Mouse (Mus musculus) ES-E14 (cell line): ENCODE results near the gene Serpine1. TPM values are rescaled to one million over a fixed set of nuclear protein-coding genes. Genes with fewer than 3 reads are reported as not detected.
A peak's percentile ranks its signal among the peaks of the same experiment; 100 is the strongest.
"Not testable (repeated sequence)": the region's sequence is repeated elsewhere in the genome, so short reads cannot be mapped to it uniquely, and the experiment has no call there.

Source experiments
- DNase-seq: peaks from one replicate; pipeline ENCODE4 v3.0.0-alpha.2; 2013; ENCODE audit warnings: low read depth, low spot score
- H3K27ac ChIP-seq: 2 replicates; pipeline ENCODE4 v1.5.1; 2012; ENCODE audit warnings: low read depth, mild to moderate bottlenecking, low read length, moderate library complexity, mixed read lengths; ENCODE audit not compliant: poor library complexity, insufficient read depth, severe bottlenecking
- H3K36me3 ChIP-seq: 2 replicates; pipeline ENCODE4 v1.6.1; 2012; ENCODE audit warnings: mild to moderate bottlenecking, low read length, moderate library complexity, mixed read lengths; ENCODE audit not compliant: control insufficient read depth, poor library complexity, insufficient read depth, severe bottlenecking
- H3K4me1 ChIP-seq, 2 experiments: fragments of 150-350 bp in 1 of 2; sonication (generic) in 1 of 2; 2 replicates each; pipeline ENCODE4 v1.6.1; 2012; ENCODE audit warnings: low read length in 2 of 2, mild to moderate bottlenecking in 1 of 2, mixed read lengths in 1 of 2; ENCODE audit not compliant: control insufficient read depth in 2 of 2, insufficient read depth in 2 of 2, poor library complexity in 1 of 2
- H3K4me3 ChIP-seq, 2 experiments: fragments of 150-350 bp in 1 of 2; sonication (generic) in 1 of 2; 2 replicates each; pipeline ENCODE4 v1.5.1; 2012; ENCODE audit warnings: low read length in 2 of 2, low read depth in 1 of 2, mild to moderate bottlenecking in 1 of 2, mixed read lengths in 1 of 2; ENCODE audit not compliant: insufficient read depth in 1 of 2, poor library complexity in 1 of 2, severe bottlenecking in 1 of 2
- H3K9ac ChIP-seq: 2 replicates; pipeline ENCODE4 v1.6.1; 2012; ENCODE audit warnings: low read depth, mild to moderate bottlenecking, low read length, mixed read lengths; ENCODE audit not compliant: poor library complexity, insufficient read depth, severe bottlenecking
- H3K9me3 ChIP-seq: fragments of 150-350 bp; sonication (generic); 2 replicates; pipeline ENCODE4 v1.6.1; 2012; ENCODE audit warnings: low read depth, mild to moderate bottlenecking, low read length; ENCODE audit not compliant: control insufficient read depth, insufficient read depth
- CHD2 ChIP-seq: IDR thresholded peaks from 2 replicates; pipeline ENCODE4 v1.6.1; 2014; ENCODE audit warnings: mild to moderate bottlenecking, low read depth, low read length, inconsistent platforms
- HCFC1 ChIP-seq: IDR thresholded peaks from 2 replicates; pipeline ENCODE4 v1.6.1; 2012; ENCODE audit warnings: low read length, inconsistent platforms, borderline replicate concordance; ENCODE audit not compliant: insufficient read depth
- MAFK ChIP-seq: IDR thresholded peaks from 2 replicates; pipeline ENCODE4 v1.6.1; 2014; ENCODE audit warnings: mild to moderate bottlenecking, low read depth, low read length, inconsistent platforms; ENCODE audit not compliant: insufficient read depth
- ZC3H11A ChIP-seq: IDR thresholded peaks from 2 replicates; pipeline ENCODE4 v1.6.1; 2012; ENCODE audit warnings: low read depth, mild to moderate bottlenecking, inconsistent platforms, low read length, borderline replicate concordance
- ZNF384 ChIP-seq: IDR thresholded peaks from 2 replicates; pipeline ENCODE4 v1.6.1; 2012; ENCODE audit warnings: low read depth, low read length, inconsistent platforms
- in situ Hi-C, 2 experiments: fragments of 600-800 bp; cut with MboI; formaldehyde crosslinking; loops; one replicate each; pipeline ENCODE4 v1.15.1; 2025; ENCODE audit warnings: low sequenced_read_pairs in 2 of 2, inconsistent platforms in 1 of 2; ENCODE audit not compliant: unreplicated experiment in 2 of 2
- total RNA-seq: library from RNA; depleted of rRNA; stranded (reverse); fragments of 300-350 nt; gene quantifications from 2 replicates; pipeline ENCODE4 v1.2.3, GENCODE M21; 2012; rRNA removed

The Serpine1 gene
- total RNA-seq, result 91.8 and 166 TPM in 2 replicates

GRCm38 (mm10) chr5:137072079-137072960, at the start of gene Serpine1:
Gene Serpine1 (minus strand): TSS chr5:137072268.
- Histone ChIP-seq H3K4me1 (peaks cover 4 to 35% of the 10 kb centered on the region in 2 experiments; a peak in 3 of 4 replicates), H3K4me3 (peak within 1 kb of the TSS; percentile 37 to 51; a peak in 3 of 4 replicates), H3K9me3 (no peaks in the 10 kb centered on the region), H3K9ac (peak within 1 kb of the TSS; percentile 72; the same call in 1 of the 2 replicates), H3K36me3 (0 out of 2 replicates have a peak, but pooled peaks cover 3% of the 10 kb centered on the region), H3K27ac (peak within 1 kb of the TSS; percentile 92)
- in situ Hi-C loops, result no loop called here
- DNase-seq, result peak; percentile 71
- TF ChIP-seq CHD2 (0 out of 2 replicates have a peak, but pooled peaks have one; percentile 33), ZNF384 (no peak)

DNA sequence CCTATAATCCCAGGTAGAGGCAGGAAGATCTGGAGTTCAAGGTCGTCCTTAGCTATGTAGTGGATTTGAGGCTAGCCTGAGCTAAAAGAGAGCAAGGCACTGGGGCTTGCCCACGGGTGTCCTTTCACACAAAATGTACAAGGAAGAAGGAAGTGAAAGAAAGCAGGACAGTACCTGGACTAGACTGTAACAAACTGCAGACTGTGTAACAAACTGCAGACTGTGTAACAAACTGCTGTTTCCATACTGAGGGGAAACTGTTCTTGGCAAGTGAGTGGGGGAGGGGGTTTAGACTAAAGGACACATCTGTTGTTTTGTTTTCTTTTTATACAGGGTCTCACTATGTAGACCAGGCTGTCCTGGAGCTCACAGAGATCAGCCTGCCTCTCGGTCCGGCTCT, 49.2 kb upstream of the Serpine1 start:
- in situ Hi-C loops, result no loop called here

DNA sequence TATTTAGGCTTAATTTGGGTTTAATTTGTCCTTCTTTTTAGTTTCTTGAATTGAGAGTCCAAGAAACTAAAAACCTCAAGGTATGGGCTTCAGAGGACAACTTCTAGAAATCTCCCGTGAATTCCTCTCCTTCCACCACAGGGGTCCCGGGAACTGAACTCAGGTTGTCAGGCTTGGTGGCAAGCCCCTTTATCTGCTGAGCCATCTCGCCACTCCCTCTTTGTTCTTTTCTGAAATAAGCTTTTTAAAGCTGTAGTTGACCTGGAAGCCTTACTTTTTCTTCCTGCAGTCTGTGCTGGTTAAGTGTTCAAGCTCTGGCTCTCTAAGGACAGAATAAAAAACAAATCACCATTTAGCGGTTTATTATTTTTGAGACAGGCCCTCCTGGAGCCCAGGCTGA, 46.8 kb upstream of the Serpine1 start:
- no peaks in the 10 kb centered on the region for H3K36me3 ChIP-seq
- TF ChIP-seq ZC3H11A, result no peak
- no peak for TF ChIP-seq MAFK
- TF ChIP-seq ZNF384, result no peak
- TF ChIP-seq HCFC1, result no peak
- no peak for TF ChIP-seq CHD2
- in situ Hi-C loops, result loop anchor here in 1 of 2 experiments (10.0 kb wide), 1 partner anchor 194 kb away; no protein-coding TSS in a partner anchor

More for the DNA sequence above, 49.2 kb upstream of the Serpine1 start:
- Histone ChIP-seq H3K9ac (no peak overlapping the region), H3K27ac (no peak overlapping the region), H3K4me3 (no peak overlapping the region), H3K4me1 (peaks cover 0 to 11% of the 10 kb centered on the region in 2 experiments; a peak in 2 of 4 replicates), H3K36me3 (no peaks in the 10 kb centered on the region), H3K9me3 (no peaks in the 10 kb centered on the region)
- DNase-seq, result no peak
- TF ChIP-seq HCFC1 (no peak), ZC3H11A (no peak), CHD2 (no peak), ZNF384 (no peak), MAFK (no peak)

GRCm38 (mm10) chr5:137117994-137118393, 45.9 kb upstream of the Serpine1 start:
- peaks cover 0 to 20% of the 10 kb centered on the region in 2 experiments; a peak in 2 of 4 replicates for H3K4me1 ChIP-seq
- H3K9me3 ChIP-seq, H3K36me3 ChIP-seq, H3K9ac ChIP-seq, DNase-seq, H3K4me3 ChIP-seq, H3K27ac ChIP-seq: not testable (repeated sequence)
- in situ Hi-C loops, result loop anchor here in 1 of 2 experiments (10.0 kb wide), 1 partner anchor 193 kb away; no protein-coding TSS in a partner anchor

More for the DNA sequence above, 46.8 kb upstream of the Serpine1 start:
- H3K9ac ChIP-seq, result no peak overlapping the region
- H3K27ac ChIP-seq, result no peak overlapping the region
- H3K4me1 ChIP-seq, result peaks cover 0 to 24% of the 10 kb centered on the region in 2 experiments; a peak in 2 of 4 replicates
- H3K9me3 ChIP-seq, result no peaks in the 10 kb centered on the region
- DNase-seq, result no peak
- H3K4me3 ChIP-seq, result no peak overlapping the region
